Mouse (Mus musculus) ES-Bruce4 (cell line): ENCODE measurements around the gene Armc5.

Source experiments
- CTCF ChIP-seq: IDR thresholded peaks from one replicate; pipeline ENCODE4 v1.8.1; 2011; ENCODE audit warnings: low read depth, low read length
- POLR2A ChIP-seq: IDR thresholded peaks from one replicate; pipeline ENCODE4 v1.8.1; 2011; ENCODE audit warnings: low read length; ENCODE audit not compliant: insufficient read depth

DNA sequence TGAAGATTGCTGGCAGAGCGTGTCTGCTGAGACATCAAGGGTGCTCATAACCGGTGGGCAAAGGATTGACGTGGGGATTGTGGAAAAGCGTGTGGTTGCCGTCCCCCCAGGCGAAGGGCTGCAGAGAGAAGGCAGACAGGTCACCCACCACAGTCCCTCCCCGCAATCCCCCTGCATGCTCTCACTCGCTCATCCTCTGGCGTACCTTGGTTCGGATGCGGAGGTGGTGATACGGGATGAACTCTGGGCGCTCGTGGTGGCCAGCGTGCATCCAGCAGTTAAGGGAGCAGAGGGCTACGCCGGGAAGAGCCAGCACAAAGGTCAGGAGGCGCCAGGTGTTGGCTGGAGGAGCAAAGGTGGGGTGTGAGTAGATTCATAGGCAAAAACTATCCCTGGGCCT, 31.4 kb upstream of the Armc5 start:
- TF ChIP-seq CTCF = no peak
- TF ChIP-seq POLR2A = no peak
